Comparison of ENCODE assay signal across 19 mouse cellular contexts in genomic region chr16:3842989-3843388, GRCm38 (mm10). TPM values are rescaled to one million over a fixed set of nuclear protein-coding genes. Genes with fewer than 3 reads are reported as not detected.
DNase-seq lines count a peak whose midpoint lies in the region; ATAC-seq and TF ChIP-seq lines count a peak whose summit lies in the region.
"Had no signal": no experiment of that assay in that cellular context is flagged by ENCODE, and none has a peak within 500 bp of the region (broad histone marks: within the 10 kb centered on the region; RNA-seq: fewer than 3 reads in every experiment).

No protein-coding gene starts in this region.

- ATAC-seq in hindbrain, postnatal 0 days, result peak; percentile 4; the same call in 1 of the 2 replicates
- no peak for ATAC-seq in hindbrain, embryonic 13.5 days (ENCODE audit: low FRiP score)

- no peak for TF ChIP-seq POLR2A in ES-Bruce4 (IDR thresholded peaks at IDR 0.05; ENCODE audit: insufficient read depth, low read length)

- no peaks in the 10 kb centered on the region for H3K36me3 ChIP-seq in hindbrain, postnatal 0 days (ENCODE audit: insufficient read depth, low read length)
- no peaks in the 10 kb centered on the region for H3K36me3 ChIP-seq in hindbrain, embryonic 13.5 days
- no peaks in the 10 kb centered on the region for H3K36me3 ChIP-seq in ES-Bruce4 (ENCODE audit: control insufficient read depth, insufficient read depth, low read length, poor library complexity, severe bottlenecking)
- H3K36me3 ChIP-seq: embryonic facial prominence, embryonic 13.5 days; heart, embryonic 10.5 days; stomach, embryonic 15.5 days had no signal

- no peak for TF ChIP-seq CTCF in hindbrain, postnatal 0 days (IDR thresholded peaks at IDR 0.05; ENCODE audit: low read depth)
- TF ChIP-seq CTCF in ES-Bruce4 (IDR thresholded peaks at IDR 0.05; ENCODE audit: low read depth, low read length), result no peak

- H3K4me1 ChIP-seq in hindbrain, postnatal 0 days (ENCODE audit: insufficient read depth, low read length), result 0 out of 2 replicates have a peak, but pooled peaks cover 2% of the 10 kb centered on the region
- peaks cover 10% of the 10 kb centered on the region for H3K4me1 ChIP-seq in hindbrain, embryonic 13.5 days (replicated peaks)
- peaks cover 3% of the 10 kb centered on the region for H3K4me1 ChIP-seq in ES-Bruce4 (ENCODE audit: control insufficient read depth, insufficient read depth, low read length)

- no peak overlapping the region for H3K9ac ChIP-seq in hindbrain, postnatal 0 days (replicated peaks; ENCODE audit: low read length)
- no peak overlapping the region for H3K9ac ChIP-seq in hindbrain, embryonic 13.5 days
- no peak overlapping the region for H3K9ac ChIP-seq in ES-Bruce4 (ENCODE audit: low read depth, poor library complexity, severe bottlenecking)
- H3K9ac ChIP-seq: embryonic facial prominence, embryonic 13.5 days; lung, embryonic 14.5 days; stomach, embryonic 15.5 days had no signal

- H3K4me2 ChIP-seq in hindbrain, postnatal 0 days (ENCODE audit: low read depth, low read length), result no peak overlapping the region
- no peak overlapping the region for H3K4me2 ChIP-seq in hindbrain, embryonic 13.5 days
- H3K4me2 ChIP-seq: embryonic facial prominence, embryonic 13.5 days; lung, embryonic 14.5 days; stomach, embryonic 15.5 days had no signal

- H3K27ac ChIP-seq in hindbrain, postnatal 0 days, result no peak overlapping the region
- H3K27ac ChIP-seq in hindbrain, embryonic 13.5 days, result no peak overlapping the region
- peak overlapping the region; percentile 49 for H3K27ac ChIP-seq in ES-Bruce4 (ENCODE audit: insufficient read depth, low read length)
- H3K27ac ChIP-seq: embryonic facial prominence, embryonic 13.5 days; heart, embryonic 10.5 days; stomach, embryonic 15.5 days had no signal

- no peaks in the 10 kb centered on the region for H3K9me3 ChIP-seq in hindbrain, postnatal 0 days (ENCODE audit: low read length)
- H3K9me3 ChIP-seq in hindbrain, embryonic 13.5 days, result no peaks in the 10 kb centered on the region
- no peaks in the 10 kb centered on the region for H3K9me3 ChIP-seq in ES-Bruce4 (replicated peaks; ENCODE audit: control insufficient read depth, insufficient read depth, low read length, poor library complexity, severe bottlenecking)
- H3K9me3 ChIP-seq: embryonic facial prominence, embryonic 13.5 days; heart, embryonic 10.5 days; stomach, embryonic 15.5 days had no signal

- H3K27me3 ChIP-seq in hindbrain, postnatal 0 days (ENCODE audit: insufficient read depth, low read length), result no peaks in the 10 kb centered on the region
- no peaks in the 10 kb centered on the region for H3K27me3 ChIP-seq in hindbrain, embryonic 13.5 days
- H3K27me3 ChIP-seq in ES-Bruce4 (ENCODE audit: control insufficient read depth, insufficient read depth, low read length, poor library complexity, severe bottlenecking), result no peaks in the 10 kb centered on the region
- H3K27me3 ChIP-seq: embryonic facial prominence, embryonic 13.5 days; stomach, embryonic 15.5 days had no signal

- H3K4me3 ChIP-seq in hindbrain, postnatal 0 days (ENCODE audit: low read length), result no peak overlapping the region
- no peak overlapping the region for H3K4me3 ChIP-seq in hindbrain, embryonic 13.5 days
- no peak overlapping the region for H3K4me3 ChIP-seq in ES-Bruce4 (ENCODE audit: low read depth, low read length)
- H3K4me3 ChIP-seq: embryonic facial prominence, embryonic 13.5 days; heart, embryonic 10.5 days; stomach, embryonic 15.5 days had no signal

- peak; percentile 51 for DNase-seq in hindbrain, postnatal 0 days (ENCODE audit: low spot score)
- peak; percentile 38 for DNase-seq in ZHBTc4 (ENCODE audit: low read depth, low spot score)
- DNase-seq in mesoderm, embryonic 11.5 days (ENCODE audit: low read depth, low spot score), result peak; percentile 8
- DNase-seq in urinary bladder, postnatal 10 days (ENCODE audit: low spot score), result no peak
- DNase-seq in frontal cortex, postnatal 36 days (ENCODE audit: low spot score in 2 of 2), result no peak
- DNase-seq: cerebellum, adult 9-10 months; kidney, postnatal 10 days; layer of hippocampus, adult 9-11 months; lung, embryonic 14.5 days had no signal

- WGBS in hindbrain, postnatal 0 days, result 16% methylated on average over 4 of the region's 4 CpGs
- 33% methylated on average over 4 of the region's 4 CpGs for WGBS in hindbrain, embryonic 13.5 days

- 0 out of 2 replicates have a peak, but pooled peaks have one; percentile 24 for TF ChIP-seq EP300 in ES-Bruce4 (IDR thresholded peaks at IDR 0.05; ENCODE audit: insufficient read depth, low read depth, low read length)

RNA-seq across cellular contexts. Expression of gene Zfp174, which starts 4.1 kb away (rescaled TPM):
- total RNA-seq in hindbrain, postnatal 0 days (2014; rRNA removed), result 3.4 and 3.6 TPM in 2 replicates
- 1.2 and 1.3 TPM in 2 replicates for polyA plus RNA-seq in hindbrain, postnatal 0 days (2015; fragmentation: Nextera tagmentation; extraction: Ambion mirVana)
- 2.0 TPM in 2 replicates for polyA plus RNA-seq in hindbrain, embryonic 13.5 days (2015; fragmentation: Nextera tagmentation; extraction: Ambion mirVana)
- 1.4 and 1.6 TPM in 2 replicates for polyA plus RNA-seq in ES-Bruce4 (2011; ENCODE audit: insufficient read depth, insufficient read length, low read depth, missing spikeins)

RNA-seq across cellular contexts. Expression of gene Olfr15, which starts 12.3 kb away (rescaled TPM):
- total RNA-seq in hindbrain, postnatal 0 days (2014; rRNA removed), result not detected in 2 replicates
- not detected in 2 replicates for polyA plus RNA-seq in hindbrain, postnatal 0 days (2015; fragmentation: Nextera tagmentation; extraction: Ambion mirVana)
- polyA plus RNA-seq in hindbrain, embryonic 13.5 days (2015; fragmentation: Nextera tagmentation; extraction: Ambion mirVana), result not detected in 2 replicates
- polyA plus RNA-seq in ES-Bruce4 (2011; ENCODE audit: insufficient read depth, insufficient read length, low read depth, missing spikeins), result not detected in 2 replicates
- total RNA-seq: adrenal gland, adult 18-20 months; heart, postnatal 25 days; left cerebral cortex, postnatal 10 days; megakaryocyte progenitor cell, adult 5-6 weeks had no signal
- polyA plus RNA-seq: heart, embryonic 10.5 days; intestine, embryonic 14.5 days; lung, embryonic 14.5 days; stomach, embryonic 15.5 days had no signal

RNA-seq across cellular contexts. Expression of gene Naa60, which starts 29.2 kb away (rescaled TPM):
- total RNA-seq in hindbrain, postnatal 0 days (2014; rRNA removed), result 76.7 and 89.6 TPM in 2 replicates
- 85.7 and 91.6 TPM in 2 replicates for polyA plus RNA-seq in hindbrain, postnatal 0 days (2015; fragmentation: Nextera tagmentation; extraction: Ambion mirVana)
- polyA plus RNA-seq in hindbrain, embryonic 13.5 days (2015; fragmentation: Nextera tagmentation; extraction: Ambion mirVana), result 80.0 and 83.1 TPM in 2 replicates
- polyA plus RNA-seq in ES-Bruce4 (2011; ENCODE audit: insufficient read depth, insufficient read length, low read depth, missing spikeins), result 37.2 and 41.4 TPM in 2 replicates

RNA-seq across cellular contexts. Expression of gene Zfp597, which starts 41.4 kb away (rescaled TPM):
- 21.4 and 24.4 TPM in 2 replicates for total RNA-seq in hindbrain, postnatal 0 days (2014; rRNA removed)
- polyA plus RNA-seq in hindbrain, postnatal 0 days (2015; fragmentation: Nextera tagmentation; extraction: Ambion mirVana), result 10.0 and 11.9 TPM in 2 replicates
- polyA plus RNA-seq in hindbrain, embryonic 13.5 days (2015; fragmentation: Nextera tagmentation; extraction: Ambion mirVana), result 14.2 and 18.4 TPM in 2 replicates
- polyA plus RNA-seq in ES-Bruce4 (2011; ENCODE audit: insufficient read depth, insufficient read length, low read depth, missing spikeins), result 6.4 and 6.9 TPM in 2 replicates

RNA-seq across cellular contexts. Expression of gene Gm20695, which starts 41.5 kb away (rescaled TPM):
- total RNA-seq in hindbrain, postnatal 0 days (2014; rRNA removed), result 2.9 and 10.9 TPM in 2 replicates
- polyA plus RNA-seq in hindbrain, postnatal 0 days (2015; fragmentation: Nextera tagmentation; extraction: Ambion mirVana), result 1.0 and 3.2 TPM in 2 replicates
- polyA plus RNA-seq in hindbrain, embryonic 13.5 days (2015; fragmentation: Nextera tagmentation; extraction: Ambion mirVana), result 5.1 and 6.3 TPM in 2 replicates
- polyA plus RNA-seq in ES-Bruce4 (2011; ENCODE audit: insufficient read depth, insufficient read length, low read depth, missing spikeins), result not detected in 2 replicates
- total RNA-seq: heart, postnatal 25 days had no signal

Comparison
In these comparisons a context has a peak if more than half of its experiments do, and no peak if none do; other contexts are left out.
1. DNase-seq: peak in hindbrain, postnatal 0 days (single experiment), ZHBTc4 (single experiment) and mesoderm, embryonic 11.5 days (single experiment); none in urinary bladder, postnatal 10 days (single experiment) and frontal cortex, postnatal 36 days (0 of 2).